13 mouse cellular contexts compared by ENCODE assay signal in the genomic region with DNA sequence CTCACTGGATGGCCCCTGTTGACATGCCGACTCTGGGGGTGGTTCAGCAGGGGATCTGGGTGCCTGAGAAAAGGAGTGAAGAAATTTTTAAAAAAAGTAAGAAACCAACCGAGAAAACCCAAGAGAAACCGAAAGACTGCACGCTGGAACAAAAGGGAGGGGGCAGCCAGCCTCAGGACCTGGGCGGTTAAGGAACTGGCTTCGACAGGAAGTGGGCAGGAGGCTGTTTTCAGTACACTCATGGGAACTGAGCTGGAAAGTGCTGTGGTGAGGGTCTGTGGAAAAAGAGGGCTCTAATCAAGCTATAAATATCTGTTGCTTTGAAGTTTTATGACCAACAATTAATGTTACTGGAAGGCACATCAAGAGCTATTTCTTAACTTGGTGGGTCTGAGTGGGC.
DNase-seq lines count a peak whose midpoint lies in the region; ATAC-seq lines count a peak whose summit lies in the region.
"Had no signal": no experiment of that assay in that cellular context is flagged by ENCODE, and none has a peak within 500 bp of the region (broad histone marks: within the 10 kb centered on the region; RNA-seq: fewer than 3 reads in every experiment).

No protein-coding gene starts in this region.

- no peak overlapping the region for H3K4me2 ChIP-seq in heart, embryonic 15.5 days
- H3K4me2 ChIP-seq: heart, embryonic 11.5 days; lung, embryonic 15.5 days had no signal

- no peaks in the 10 kb centered on the region for H3K9me3 ChIP-seq in heart, embryonic 15.5 days (replicated peaks)
- no peaks in the 10 kb centered on the region for H3K9me3 ChIP-seq in heart, embryonic 10.5 days
- H3K9me3 ChIP-seq: forebrain, embryonic 10.5 days; lung, embryonic 15.5 days had no signal

- no peaks in the 10 kb centered on the region for H3K4me1 ChIP-seq in heart, embryonic 15.5 days (replicated peaks)
- peaks cover 4% of the 10 kb centered on the region for H3K4me1 ChIP-seq in heart, embryonic 10.5 days
- H3K4me1 ChIP-seq: lung, embryonic 15.5 days had no signal

- H3K36me3 ChIP-seq in heart, embryonic 15.5 days, result no peaks in the 10 kb centered on the region
- H3K36me3 ChIP-seq in heart, embryonic 10.5 days, result no peaks in the 10 kb centered on the region
- H3K36me3 ChIP-seq: forebrain, embryonic 10.5 days; lung, embryonic 15.5 days had no signal

- H3K9ac ChIP-seq in heart, embryonic 15.5 days, result no peak overlapping the region
- H3K9ac ChIP-seq: lung, embryonic 15.5 days had no signal

- DNase-seq in heart, embryonic 10.5 days (ENCODE audit: low spot score), result no peak
- peak; percentile 28 to 34 for DNase-seq in B cell, adult 2 months
- peak; percentile 16 to 17 for DNase-seq in natural killer cell, adult 2 months (ENCODE audit: low spot score in 2 of 2)
- no peak for DNase-seq in cerebellum, postnatal 4 days (ENCODE audit: low spot score in 2 of 2)
- DNase-seq in right cerebral cortex, postnatal 25 days, result no peak
- no peak for DNase-seq in adrenal gland, postnatal 36 days
- DNase-seq: adrenal gland, adult 2 months had no signal

- peak overlapping the region; percentile 20; the same call in 1 of the 2 replicates for H3K27ac ChIP-seq in heart, embryonic 15.5 days
- H3K27ac ChIP-seq in heart, embryonic 10.5 days, result no peak overlapping the region
- H3K27ac ChIP-seq: forebrain, embryonic 10.5 days; lung, embryonic 15.5 days had no signal

- no peak overlapping the region for H3K4me3 ChIP-seq in heart, embryonic 15.5 days
- no peak overlapping the region for H3K4me3 ChIP-seq in heart, embryonic 10.5 days
- H3K4me3 ChIP-seq: forebrain, embryonic 10.5 days; lung, embryonic 15.5 days had no signal

- no peaks in the 10 kb centered on the region for H3K27me3 ChIP-seq in heart, embryonic 15.5 days
- H3K27me3 ChIP-seq in heart, embryonic 10.5 days (ENCODE audit: insufficient read depth, poor library complexity, severe bottlenecking), result no peaks in the 10 kb centered on the region
- H3K27me3 ChIP-seq: lung, embryonic 15.5 days had no signal

- no peak for ATAC-seq in heart, embryonic 15.5 days (replicated peaks; ENCODE audit: insufficient number of reproducible peaks, insufficient read depth, low FRiP score, low read depth)
- ATAC-seq in inflammation-experienced regulatory T-cells, adult 6 months, result peak; percentile 91
- ATAC-seq: hindbrain, embryonic 16.5 days had no signal

- WGBS in heart, embryonic 15.5 days, result 63% methylated on average over 6 of the region's 6 CpGs
- 69% methylated on average over 6 of the region's 6 CpGs for WGBS in heart, embryonic 10.5 days

Comparison
In these comparisons a context has a peak if more than half of its experiments do, and no peak if none do; other contexts are left out.
1. DNase-seq: peak in B cell, adult 2 months (2 of 2) and natural killer cell, adult 2 months (2 of 2); none in heart, embryonic 10.5 days (single experiment), cerebellum, postnatal 4 days (0 of 2), right cerebral cortex, postnatal 25 days (single experiment) and adrenal gland, postnatal 36 days (0 of 2).